Mouse (Mus musculus) cerebellum, adult 2 months (tissue): ENCODE measurements around the gene Crb1.

Experiments used
- CTCF ChIP-seq: fragments of 200-500 bp; IDR thresholded peaks from 2 replicates; pipeline ENCODE4 v1.5.1; 2011; ENCODE audit warnings: low read depth, mild to moderate bottlenecking, control low read depth, low read length, moderate library complexity, borderline replicate concordance; ENCODE audit not compliant: insufficient read depth
- POLR2A ChIP-seq: fragments of 200-500 bp; IDR thresholded peaks from 2 replicates; pipeline ENCODE4 v1.6.1; 2011; ENCODE audit warnings: low read length, control low read depth, borderline replicate concordance; ENCODE audit not compliant: insufficient read depth

DNA sequence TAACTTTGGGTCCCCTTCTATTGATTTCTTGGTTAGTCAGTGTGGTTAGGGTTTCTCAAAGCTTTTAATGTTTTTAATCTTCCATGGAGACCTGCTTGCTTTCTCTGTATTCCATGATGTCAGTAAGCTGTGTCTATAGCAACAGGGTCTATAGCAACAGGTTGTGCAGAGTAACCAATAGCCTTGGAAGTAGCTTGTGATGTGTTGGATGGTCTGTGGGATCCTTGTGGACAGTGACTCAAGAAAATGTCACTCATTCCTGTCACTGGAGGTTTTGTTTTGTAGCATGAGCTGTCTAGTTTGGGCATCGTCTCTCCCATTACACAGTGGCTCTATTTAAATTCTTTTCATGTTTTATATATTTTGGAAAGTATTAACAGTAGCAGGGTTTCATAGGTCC, 197.2 kb downstream of the Crb1 start:
- no peak for TF ChIP-seq CTCF
- TF ChIP-seq POLR2A, result no peak
